In genomic region chr1:76373931-76374330, GRCm38 (mm10) we compare ENCODE assay signal across 7 mouse cellular contexts.
A peak's percentile ranks its signal among the peaks of the same experiment; 100 is the strongest.
DNase-seq lines count a peak whose midpoint lies in the region; ATAC-seq lines count a peak whose summit lies in the region.

No protein-coding gene starts in this region.

- no peak for ATAC-seq in frontal cortex, adult (ENCODE audit: low TSS enrichment)

- peak; percentile 42 for DNase-seq in lung, postnatal 10 days
- no peak for DNase-seq in lung, adult 18-20 months
- DNase-seq in gastrocnemius, postnatal 10 days: peak; percentile 62
- DNase-seq in kidney, adult 8-10 months: peak; percentile 65 to 72
- DNase-seq in urinary bladder, postnatal 36 days (ENCODE audit: low spot score in 2 of 2): peak; percentile 6 to 29
- DNase-seq in right cerebral cortex, adult 18-20 months: no peak

Comparison
In these comparisons a context has a peak if more than half of its experiments do, and no peak if none do; other contexts are left out.
1. DNase-seq: peak in lung, postnatal 10 days (single experiment), gastrocnemius, postnatal 10 days (single experiment), kidney, adult 8-10 months (2 of 2) and urinary bladder, postnatal 36 days (2 of 2); none in lung, adult 18-20 months (0 of 2) and right cerebral cortex, adult 18-20 months (single experiment).